Mouse (Mus musculus): ENCODE data around the gene Cadm1. TPM values are rescaled to one million over a fixed set of nuclear protein-coding genes. Genes with fewer than 3 reads are reported as not detected.

The Cadm1 gene
- total RNA-seq, 2 experiments from 2014 or later, result 3.3 to 4.8 TPM

DNA sequence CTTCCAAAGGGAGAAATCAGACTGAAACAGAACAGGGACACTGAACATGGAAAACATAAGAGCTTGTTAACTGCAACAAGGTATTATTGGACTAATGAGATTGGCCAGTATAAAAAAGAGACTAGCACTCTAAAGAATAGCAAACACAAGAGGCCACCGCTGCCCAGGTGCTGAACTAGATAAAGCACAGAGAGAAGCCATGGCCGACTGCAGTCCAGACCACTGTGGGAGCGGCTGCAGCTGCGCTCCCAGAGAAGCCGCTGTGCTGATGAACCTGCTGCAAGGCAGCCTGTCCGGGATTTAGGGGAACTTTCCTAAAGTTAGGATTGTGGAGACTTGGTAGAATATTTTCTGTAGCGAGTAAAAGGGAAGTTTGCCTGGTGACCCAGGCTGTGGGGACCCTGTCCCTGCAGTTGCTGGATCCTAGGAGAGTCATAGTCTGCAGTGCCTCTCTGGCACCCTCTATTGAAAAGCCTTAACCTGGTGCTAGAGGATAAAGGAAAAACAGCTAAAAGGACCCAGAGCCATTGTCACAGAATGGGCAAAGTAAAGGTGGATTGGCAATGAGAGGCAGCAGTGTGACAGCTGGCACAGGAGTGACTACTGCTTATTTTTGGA is 57.7 kb downstream of the Cadm1 start:
- DNase-seq, result no peak
- intact Hi-C loops (cut with DNase I; ENCODE audit: low total_unique reads), result no loop called here

GRCm38 (mm10) chr9:47589832-47590231 is 59.9 kb downstream of the Cadm1 start:
- DNase-seq, result no peak

GRCm38 (mm10) chr9:47601541-47601940 is 71.6 kb downstream of the Cadm1 start:
- DNase-seq, result no peak
- intact Hi-C loops (cut with DNase I; ENCODE audit: low total_unique reads), result no loop called here

More at GRCm38 (mm10) chr9:47589832-47590231, 59.9 kb downstream of the Cadm1 start:
- intact Hi-C loops (cut with DNase I; ENCODE audit: low total_unique reads), result no loop called here

DNA sequence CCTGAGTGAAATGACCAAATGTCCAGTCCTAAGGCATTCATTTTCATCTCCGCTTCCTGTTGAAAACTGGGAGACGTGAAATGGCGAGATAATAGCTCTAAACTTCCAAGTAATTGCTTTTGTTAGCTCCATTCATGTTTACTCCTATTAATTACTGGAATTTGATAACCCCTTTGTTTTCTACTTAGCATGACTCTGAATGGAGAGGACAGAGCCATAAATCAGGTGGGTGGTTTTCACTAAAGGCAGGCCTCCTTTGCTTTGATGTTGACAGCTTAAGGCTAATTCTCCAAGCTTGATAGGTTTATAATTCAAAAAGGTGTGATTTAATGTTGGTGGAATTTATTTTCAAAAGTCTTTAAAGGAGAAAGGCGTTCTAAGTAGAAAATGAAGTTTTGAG is 74.0 kb downstream of the Cadm1 start:
- intact Hi-C loops (cut with DNase I; ENCODE audit: low total_unique reads), result no loop called here
- no peak for DNase-seq

DNA sequence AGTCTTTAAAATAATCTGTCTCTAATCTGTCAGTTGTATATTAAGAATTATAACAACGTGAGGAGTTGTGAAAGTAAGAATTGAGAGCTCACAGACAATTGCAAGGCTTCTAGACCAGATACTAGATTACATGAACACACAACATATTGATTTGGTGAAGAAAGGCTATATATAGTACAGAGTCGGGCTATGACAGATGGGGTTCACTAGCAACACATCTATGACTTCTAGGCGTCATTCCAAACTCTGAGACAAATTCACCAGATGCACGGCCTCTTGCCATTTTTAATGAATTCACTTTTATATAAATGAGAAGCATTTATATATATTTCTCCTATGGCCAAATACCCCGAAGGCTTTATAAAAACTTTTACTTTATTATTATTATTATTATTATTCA is 75.7 kb downstream of the Cadm1 start:
- intact Hi-C loops (cut with DNase I; ENCODE audit: low total_unique reads), result no loop called here
- DNase-seq, result no peak

DNA sequence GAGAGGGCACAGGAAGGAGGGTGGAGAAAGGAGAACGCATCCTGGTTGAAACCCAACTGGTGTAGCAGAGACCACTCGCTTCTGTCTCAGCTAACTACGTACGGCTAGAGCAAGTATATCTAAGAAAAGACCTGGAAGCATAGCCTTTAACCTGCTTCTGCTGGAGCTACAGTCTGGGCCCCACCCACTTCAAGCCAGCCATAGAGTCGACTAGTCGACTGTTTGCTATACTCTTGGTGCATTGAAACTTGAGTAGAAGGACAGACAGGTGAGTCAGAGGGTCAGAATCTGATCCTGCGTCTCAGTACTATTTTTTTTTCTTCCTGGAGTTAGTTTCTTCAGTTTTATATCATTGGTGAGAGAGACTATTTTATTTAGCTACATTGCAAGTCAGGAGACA is 78.5 kb downstream of the Cadm1 start:
- DNase-seq, result no peak
- intact Hi-C loops (cut with DNase I; ENCODE audit: low total_unique reads), result no loop called here

DNA sequence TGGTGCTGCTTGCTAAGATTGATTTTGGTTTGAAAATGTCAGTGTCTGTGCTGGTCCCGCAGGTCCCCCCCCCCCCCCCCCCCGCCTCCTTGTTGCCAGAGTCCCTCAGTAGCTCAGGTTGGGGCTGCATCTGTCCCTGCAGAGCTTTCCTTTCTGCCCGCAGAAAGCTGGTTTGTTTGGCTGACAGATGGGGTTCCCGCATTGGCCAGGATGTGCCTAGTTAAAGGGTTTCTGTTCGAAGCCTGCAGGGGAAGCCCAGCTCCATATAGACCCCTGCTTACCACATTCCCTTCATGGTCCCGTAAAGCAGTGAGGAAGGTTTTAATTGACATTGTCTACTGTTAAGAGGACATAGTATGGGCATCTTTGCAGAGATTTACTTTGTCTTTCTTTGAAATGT is 78.9 kb downstream of the Cadm1 start:
- intact Hi-C loops (cut with DNase I; ENCODE audit: low total_unique reads), result no loop called here
- DNase-seq, result no peak

DNA sequence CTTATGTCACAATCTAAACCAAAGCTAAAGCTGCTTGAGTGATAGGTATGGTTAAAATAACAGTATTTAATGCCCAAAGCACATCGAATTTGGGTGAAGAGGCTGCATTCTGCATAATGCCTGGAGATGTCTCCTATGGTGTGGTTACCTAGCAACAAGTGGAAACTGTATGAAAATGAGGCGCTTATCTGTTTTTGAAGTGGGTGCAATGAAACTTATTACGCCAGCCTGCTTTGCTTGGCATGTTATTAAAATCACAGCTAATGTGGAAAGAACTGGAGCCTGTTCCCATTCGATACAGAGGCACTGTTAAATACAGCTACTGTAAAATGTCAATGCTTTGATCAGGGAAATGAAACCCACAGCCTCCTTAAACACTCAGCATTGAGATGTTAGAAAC is 79.5 kb downstream of the Cadm1 start:
- DNase-seq, result no peak
- intact Hi-C loops (cut with DNase I; ENCODE audit: low total_unique reads), result no loop called here

- no peak for DNase-seq
- intact Hi-C loops (cut with DNase I; ENCODE audit: low total_unique reads), result no loop called here
These were observed 80.3 kb downstream of the Cadm1 start for GRCm38 (mm10) chr9:47610316-47610715.

GRCm38 (mm10) chr9:47612894-47613412 is 83.0 kb downstream of the Cadm1 start:
- intact Hi-C loops (cut with DNase I; ENCODE audit: low total_unique reads), result no loop called here
- DNase-seq, result no peak

- intact Hi-C loops (cut with DNase I; ENCODE audit: low total_unique reads), result no loop called here
These were observed 85.1 kb downstream of the Cadm1 start for GRCm38 (mm10) chr9:47615049-47615448.

GRCm38 (mm10) chr9:47616391-47616790 is 86.4 kb downstream of the Cadm1 start:
- no peak for DNase-seq
- intact Hi-C loops (cut with DNase I; ENCODE audit: low total_unique reads), result no loop called here

More at GRCm38 (mm10) chr9:47615049-47615448, 85.1 kb downstream of the Cadm1 start:
- peak; percentile 25 for DNase-seq

- intact Hi-C loops (cut with DNase I; ENCODE audit: low total_unique reads), result no loop called here
- DNase-seq, result no peak
These were observed 89.6 kb downstream of the Cadm1 start for GRCm38 (mm10) chr9:47619501-47620029.

DNA sequence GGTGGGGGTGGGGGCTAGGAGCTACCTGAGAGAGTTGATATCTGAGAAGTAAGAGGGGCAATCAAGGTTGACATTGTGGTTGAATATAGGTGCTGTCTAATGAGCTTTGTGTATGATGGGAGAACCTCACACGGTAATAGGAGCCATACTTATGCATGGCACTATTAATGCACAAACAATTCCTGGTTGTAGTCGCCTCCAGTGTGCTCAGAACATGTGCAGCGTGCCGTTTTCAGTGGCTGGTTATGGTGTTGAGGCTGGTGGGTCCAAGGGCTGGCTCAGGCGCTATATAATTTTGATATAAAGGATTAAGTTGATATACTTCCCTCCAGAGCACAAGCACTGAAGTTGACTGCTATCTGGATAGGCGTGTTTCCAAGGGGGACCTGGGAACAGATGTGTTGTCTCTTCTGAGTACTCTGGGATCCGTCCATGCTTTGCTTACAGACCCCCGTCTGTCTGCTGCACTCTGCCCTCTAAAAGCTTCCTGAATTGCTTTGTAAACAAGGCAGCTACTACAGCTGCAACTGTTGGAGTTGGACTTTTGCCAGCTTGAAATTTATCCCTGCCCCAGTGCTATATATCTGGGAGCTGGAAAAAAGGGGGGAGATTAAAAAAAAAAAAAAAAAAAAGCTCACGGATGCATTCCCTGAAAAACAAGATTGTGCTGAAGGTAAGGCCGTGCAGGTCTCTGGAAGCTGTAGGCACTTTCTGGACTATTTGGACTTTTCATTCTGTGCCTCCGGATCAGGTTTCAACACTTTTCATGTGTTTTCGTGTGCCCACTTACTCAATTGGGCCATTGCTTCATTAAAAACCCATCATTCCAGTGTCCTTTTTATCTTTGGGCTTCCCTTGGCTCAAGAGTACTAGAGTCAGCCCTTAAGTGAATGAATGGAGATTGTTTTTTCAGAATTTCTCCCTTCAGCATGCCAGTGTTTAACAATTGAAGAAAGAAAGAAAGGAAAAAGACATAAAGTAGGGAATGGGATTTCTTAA is 93.8 kb downstream of the Cadm1 start:
- no peak for DNase-seq
- intact Hi-C loops (cut with DNase I; ENCODE audit: low total_unique reads), result no loop called here

DNA sequence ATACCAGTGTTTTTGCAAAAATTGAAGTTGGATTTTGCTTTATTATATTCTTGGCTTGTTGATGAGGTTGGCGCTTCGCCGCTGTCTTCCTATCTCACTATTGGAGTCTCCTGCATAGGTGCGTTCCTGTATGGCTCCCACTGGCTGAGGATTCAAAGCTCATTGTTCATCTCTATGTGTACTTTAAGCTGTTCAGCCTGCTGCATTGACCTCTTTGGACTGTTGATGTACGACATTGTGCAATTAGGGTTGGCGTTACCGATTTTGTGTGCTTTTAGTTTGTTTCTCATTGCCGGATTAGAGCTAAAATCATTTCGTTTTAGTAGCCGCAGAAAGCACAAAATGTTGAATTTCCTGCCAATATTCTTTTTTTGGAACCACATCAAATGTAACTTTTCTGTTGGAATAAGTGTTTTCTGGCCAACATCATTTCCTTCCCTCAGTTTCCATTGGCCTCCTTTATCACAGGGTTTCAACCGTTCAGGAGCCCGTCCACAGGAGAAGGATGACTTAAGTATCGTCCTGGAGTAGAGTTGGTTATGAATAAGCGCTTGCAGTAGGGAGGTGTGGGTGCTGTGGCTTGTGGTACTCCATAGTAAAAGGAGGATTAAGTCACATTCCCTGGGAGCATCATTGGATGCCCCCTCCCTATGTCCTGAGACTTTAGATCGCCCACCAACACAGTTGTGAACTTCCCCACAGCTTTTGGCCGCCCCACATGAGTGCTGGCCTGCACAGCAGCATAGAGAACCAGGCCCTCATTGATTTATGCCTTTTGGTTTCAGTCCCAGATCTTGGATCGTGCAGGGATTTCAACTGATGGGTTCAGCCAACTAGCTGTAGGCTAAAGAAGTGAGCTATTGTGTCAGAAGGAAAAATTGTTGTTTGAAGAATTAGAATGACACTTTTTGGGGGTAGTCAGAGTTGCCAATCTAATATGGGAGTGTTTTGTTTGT is 94.9 kb downstream of the Cadm1 start:
- peak; percentile 59 for DNase-seq
- intact Hi-C loops (cut with DNase I; ENCODE audit: low total_unique reads), result no loop called here

DNA sequence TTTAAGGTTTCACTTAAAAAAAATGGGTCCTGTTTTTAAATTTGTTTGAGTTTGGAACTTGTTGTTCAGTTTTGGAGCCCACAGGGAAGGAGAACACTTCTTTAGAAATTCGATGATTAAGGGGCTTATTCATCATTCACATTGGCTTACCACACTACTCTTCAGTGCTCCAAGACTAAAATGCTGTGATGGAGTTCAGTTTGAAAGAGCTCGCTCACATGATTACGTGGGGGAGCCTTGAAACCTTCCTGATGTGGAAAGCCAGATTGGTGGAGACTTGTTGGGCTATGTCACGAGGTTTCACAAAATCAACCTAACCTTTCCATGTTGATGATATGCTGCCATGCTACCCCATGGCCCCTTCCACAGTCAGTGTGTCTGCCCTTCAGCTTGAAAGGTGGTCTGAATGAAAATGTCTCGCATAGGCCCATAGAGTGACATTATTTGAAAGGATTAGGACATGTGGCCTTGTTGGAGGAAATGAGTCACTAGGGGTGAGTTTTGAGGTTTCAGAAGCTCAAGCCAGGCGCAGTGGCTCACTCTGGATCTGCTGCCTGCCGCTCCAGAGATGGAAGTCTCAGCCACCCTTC is 95.7 kb downstream of the Cadm1 start:
- no peak for DNase-seq
- intact Hi-C loops (cut with DNase I; ENCODE audit: low total_unique reads), result no loop called here

DNA sequence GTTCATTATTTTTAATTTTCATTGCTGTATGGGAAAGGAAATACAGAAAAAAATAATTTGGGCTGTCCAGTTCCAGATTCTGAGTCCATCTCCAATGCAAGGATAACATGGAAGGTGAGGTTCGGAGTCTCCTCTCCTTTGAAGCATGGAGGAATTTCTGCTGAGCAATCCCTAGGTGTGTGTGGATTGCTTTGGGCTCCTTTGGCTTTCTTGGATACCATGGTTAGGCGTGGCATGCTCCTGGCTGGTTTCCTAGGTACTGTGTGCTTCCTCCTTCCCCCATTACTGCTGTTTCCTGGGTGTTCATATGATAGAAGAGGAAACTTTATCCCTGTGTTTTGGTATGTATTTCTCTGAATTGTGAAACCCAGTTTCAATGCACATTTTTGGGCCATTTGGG is 98.0 kb downstream of the Cadm1 start:
- intact Hi-C loops (cut with DNase I; ENCODE audit: low total_unique reads), result no loop called here
- DNase-seq, result no peak

GRCm38 (mm10) chr9:47628550-47628949 is 98.6 kb downstream of the Cadm1 start:
- intact Hi-C loops (cut with DNase I; ENCODE audit: low total_unique reads), result no loop called here
- DNase-seq, result no peak

GRCm38 (mm10) chr9:47634695-47635094 is 104.7 kb downstream of the Cadm1 start:
- intact Hi-C loops (cut with DNase I; ENCODE audit: low total_unique reads), result no loop called here
- DNase-seq, result no peak

Measured in gastrocnemius, postnatal 14 days (tissue).